Comparison of ENCODE assay signal across 9 mouse cellular contexts in the genomic region with DNA sequence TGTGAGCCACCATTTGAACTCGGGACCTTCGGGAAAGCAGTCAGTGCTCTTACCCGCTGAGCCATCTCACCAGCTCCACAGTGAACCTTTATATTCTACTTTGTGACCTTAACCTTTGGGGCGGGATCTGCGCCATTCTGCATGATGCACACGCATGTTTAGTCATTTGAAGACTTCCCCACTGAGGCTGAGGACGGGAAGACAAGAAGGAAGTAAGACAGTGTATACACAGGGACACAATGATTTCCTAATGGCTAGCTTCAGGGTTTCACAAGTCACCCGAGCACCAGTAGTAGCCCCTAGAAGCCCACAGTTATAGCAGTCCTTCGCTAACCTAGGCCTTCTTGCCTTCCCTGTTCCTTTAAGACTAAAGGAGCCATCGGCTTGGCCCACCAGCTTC. TPM values are rescaled to one million over a fixed set of nuclear protein-coding genes. Genes with fewer than 3 reads are reported as not detected.
A peak's percentile ranks its signal among the peaks of the same experiment; 100 is the strongest.
DNase-seq lines count a peak whose midpoint lies in the region; ATAC-seq and TF ChIP-seq lines count a peak whose summit lies in the region.
"Had no signal": no experiment of that assay in that cellular context is flagged by ENCODE, and none has a peak within 500 bp of the region (broad histone marks: within the 10 kb centered on the region; RNA-seq: fewer than 3 reads in every experiment).

No protein-coding gene starts in this region.

- H3K4me1 ChIP-seq in heart, embryonic 14.5 days (ENCODE audit: control insufficient read depth in 2 of 2, insufficient read depth in 2 of 2, low read length in 2 of 2): peaks cover 13 to 23% of the 10 kb centered on the region in 2 experiments
- H3K4me1 ChIP-seq in bone marrow, adult 2 months (ENCODE audit: control insufficient read depth, insufficient read depth, low read length): peaks cover 2% of the 10 kb centered on the region; the same call in 1 of the 2 replicates
- H3K4me1 ChIP-seq in hindbrain, embryonic 15.5 days (replicated peaks): peaks cover 24% of the 10 kb centered on the region
- H3K4me1 ChIP-seq in midbrain, embryonic 12.5 days: peaks cover 11% of the 10 kb centered on the region

- peak overlapping the region; percentile 90 for H3K9ac ChIP-seq in heart, embryonic 14.5 days (ENCODE audit: low read length)
- H3K9ac ChIP-seq in hindbrain, embryonic 15.5 days: peak overlapping the region; percentile 87
- H3K9ac ChIP-seq in midbrain, embryonic 12.5 days (replicated peaks): peak overlapping the region; percentile 66; the same call in 1 of the 2 replicates

- no peaks in the 10 kb centered on the region for H3K27me3 ChIP-seq in heart, embryonic 14.5 days (ENCODE audit: control insufficient read depth, insufficient read depth, low read length)
- H3K27me3 ChIP-seq in hindbrain, embryonic 15.5 days: no peaks in the 10 kb centered on the region
- no peaks in the 10 kb centered on the region for H3K27me3 ChIP-seq in midbrain, embryonic 12.5 days
- H3K27me3 ChIP-seq: Patski had no signal

- 80% methylated on average over 10 of the region's 10 CpGs for WGBS in heart, embryonic 14.5 days
- 51% methylated on average over 10 of the region's 10 CpGs for WGBS in bone marrow, adult 2 months
- 78% methylated on average over 10 of the region's 10 CpGs for WGBS in hindbrain, embryonic 15.5 days
- 81% methylated on average over 10 of the region's 10 CpGs for WGBS in midbrain, embryonic 12.5 days

- DNase-seq in heart, postnatal 25 days (ENCODE audit: low spot score): no peak
- no peak for DNase-seq in adipocyte (ENCODE audit: low spot score)
- no peak for DNase-seq in left cerebral cortex, postnatal 14 days (ENCODE audit: low spot score in 2 of 2)

- no peak for TF ChIP-seq POLR2A in bone marrow, adult 2 months (IDR thresholded peaks at IDR 0.05; ENCODE audit: borderline replicate concordance, control insufficient read depth, low read depth, low read length)

- no peaks in the 10 kb centered on the region for H3K9me3 ChIP-seq in heart, embryonic 14.5 days (ENCODE audit: control insufficient read depth, low read length)
- no peaks in the 10 kb centered on the region for H3K9me3 ChIP-seq in hindbrain, embryonic 15.5 days
- H3K9me3 ChIP-seq in midbrain, embryonic 12.5 days: no peaks in the 10 kb centered on the region

- no peak for TF ChIP-seq CTCF in bone marrow, adult 2 months (IDR thresholded peaks at IDR 0.05; ENCODE audit: control insufficient read depth, insufficient read depth, low read length)

- intact Hi-C loops in heart, postnatal 25 days (cut with DNase I): no loop called here
- intact Hi-C loops in left cerebral cortex, postnatal 14 days (cut with DNase I): no loop called here

- peaks cover 9% of the 10 kb centered on the region for H3K36me3 ChIP-seq in heart, embryonic 14.5 days (ENCODE audit: control insufficient read depth, insufficient read depth, low read length)
- peaks cover 5% of the 10 kb centered on the region; the same call in 1 of the 2 replicates for H3K36me3 ChIP-seq in hindbrain, embryonic 15.5 days
- peaks cover 7% of the 10 kb centered on the region for H3K36me3 ChIP-seq in midbrain, embryonic 12.5 days

- H3K27ac ChIP-seq in heart, embryonic 14.5 days (replicated peaks in 1 of 2; ENCODE audit: control insufficient read depth in 1 of 2, insufficient read depth in 1 of 2, low read depth in 2 of 2, low read length in 2 of 2): peak overlapping the region; percentile 38 to 64; a peak in 3 of 4 replicates
- peak overlapping the region; percentile 89 for H3K27ac ChIP-seq in bone marrow, adult 2 months (ENCODE audit: control insufficient read depth, insufficient read depth, low read depth, low read length, poor library complexity)
- H3K27ac ChIP-seq in hindbrain, embryonic 15.5 days (replicated peaks): peak overlapping the region; percentile 81
- H3K27ac ChIP-seq in midbrain, embryonic 12.5 days (replicated peaks): peak overlapping the region; percentile 11

- H3K4me3 ChIP-seq in heart, embryonic 14.5 days (ENCODE audit: control insufficient read depth in 1 of 2, insufficient read depth in 1 of 2, low read depth in 1 of 2, low read length in 2 of 2): peak overlapping the region; percentile 80 to 94
- peak overlapping the region; percentile 98 for H3K4me3 ChIP-seq in bone marrow, adult 2 months (replicated peaks; ENCODE audit: control insufficient read depth, low read depth, low read length)
- peak overlapping the region; percentile 88 for H3K4me3 ChIP-seq in hindbrain, embryonic 15.5 days
- peak overlapping the region; percentile 70 for H3K4me3 ChIP-seq in midbrain, embryonic 12.5 days

- ATAC-seq in heart, embryonic 14.5 days (ENCODE audit: insufficient number of reproducible peaks, insufficient read depth, low FRiP score, low read depth): no peak
- peak; percentile 24; the same call in 1 of the 2 replicates for ATAC-seq in hindbrain, embryonic 15.5 days (ENCODE audit: low FRiP score, low read depth)
- peak; percentile 10; the same call in 1 of the 2 replicates for ATAC-seq in midbrain, embryonic 12.5 days (ENCODE audit: low FRiP score, low read depth)
- no peak for ATAC-seq in CD4-positive, CD25-positive, alpha-beta regulatory T cell, adult 4 months

- peak overlapping the region; percentile 87 for H3K4me2 ChIP-seq in heart, embryonic 14.5 days (ENCODE audit: low read length)
- H3K4me2 ChIP-seq in hindbrain, embryonic 15.5 days: peak overlapping the region; percentile 84
- H3K4me2 ChIP-seq in midbrain, embryonic 12.5 days (replicated peaks): peak overlapping the region; percentile 91

RNA-seq across cellular contexts. Expression of a gene that starts 0.5 kb away (rescaled TPM):
- 91.6 and 96.7 TPM in 2 replicates for polyA plus RNA-seq in heart, embryonic 14.5 days (2014; fragmentation: Nextera tagmentation; extraction: Ambion mirVana)
- 10 to 100 TPM; 71.5 to 74.8 TPM for total RNA-seq in heart, postnatal 25 days (2021)
- 39.0 and 65.5 TPM in 2 replicates for polyA plus RNA-seq in bone marrow, adult 2 months (2011; ENCODE audit: insufficient read depth, insufficient read length, low replicate concordance, missing spikeins)
- 58.9 and 61.5 TPM in 2 replicates for polyA plus RNA-seq in hindbrain, embryonic 15.5 days (2015; fragmentation: Nextera tagmentation; extraction: Ambion mirVana)
- 52.7 and 54.1 TPM in 2 replicates for polyA plus RNA-seq in midbrain, embryonic 12.5 days (2016; fragmentation: Nextera tagmentation; extraction: Ambion mirVana)
- 100 to 1,000 TPM in 1 of 2 experiments, 10 to 100 TPM in 1; 73.7 to 104 TPM for polyA plus RNA-seq in CD4-positive, CD25-positive, alpha-beta regulatory T cell, adult 4 months (2017; shearing (Covaris generic))
- total RNA-seq in left cerebral cortex, postnatal 14 days (2021): 10 to 100 TPM; 28.3 to 30.9 TPM

RNA-seq across cellular contexts. Expression of a gene that starts 17.8 kb away (rescaled TPM):
- 16.8 and 19.0 TPM in 2 replicates for polyA plus RNA-seq in heart, embryonic 14.5 days (2014; fragmentation: Nextera tagmentation; extraction: Ambion mirVana)
- total RNA-seq in heart, postnatal 25 days (2021): 1 to 10 TPM; 1.8 to 2.5 TPM
- 4.7 and 11.0 TPM in 2 replicates for polyA plus RNA-seq in bone marrow, adult 2 months (2011; ENCODE audit: insufficient read depth, insufficient read length, low replicate concordance, missing spikeins)
- polyA plus RNA-seq in hindbrain, embryonic 15.5 days (2015; fragmentation: Nextera tagmentation; extraction: Ambion mirVana): 43.8 and 48.1 TPM in 2 replicates
- 32.1 and 32.8 TPM in 2 replicates for polyA plus RNA-seq in midbrain, embryonic 12.5 days (2016; fragmentation: Nextera tagmentation; extraction: Ambion mirVana)
- polyA plus RNA-seq in CD4-positive, CD25-positive, alpha-beta regulatory T cell, adult 4 months (2017; shearing (Covaris generic)): 10 to 100 TPM; 16.2 to 24.8 TPM
- total RNA-seq in left cerebral cortex, postnatal 14 days (2021): 10 to 100 TPM; 26.2 to 31.6 TPM

RNA-seq across cellular contexts. Expression of a gene that starts 25.2 kb away (rescaled TPM):
- 50.1 and 63.0 TPM in 2 replicates for polyA plus RNA-seq in heart, embryonic 14.5 days (2014; fragmentation: Nextera tagmentation; extraction: Ambion mirVana)
- total RNA-seq in heart, postnatal 25 days (2021): 10 to 100 TPM; 27.4 to 29.0 TPM
- polyA plus RNA-seq in bone marrow, adult 2 months (2011; ENCODE audit: insufficient read depth, insufficient read length, low replicate concordance, missing spikeins): 57.7 and 172 TPM in 2 replicates
- 63.5 and 72.8 TPM in 2 replicates for polyA plus RNA-seq in hindbrain, embryonic 15.5 days (2015; fragmentation: Nextera tagmentation; extraction: Ambion mirVana)
- polyA plus RNA-seq in midbrain, embryonic 12.5 days (2016; fragmentation: Nextera tagmentation; extraction: Ambion mirVana): 50.6 and 54.7 TPM in 2 replicates
- polyA plus RNA-seq in CD4-positive, CD25-positive, alpha-beta regulatory T cell, adult 4 months (2017; shearing (Covaris generic)): 10 to 100 TPM; 83.9 to 95.9 TPM
- total RNA-seq in left cerebral cortex, postnatal 14 days (2021): 10 to 100 TPM; 34.0 to 39.0 TPM

RNA-seq across cellular contexts. Expression of a gene that starts 26.7 kb away (rescaled TPM):
- polyA plus RNA-seq in heart, embryonic 14.5 days (2014; fragmentation: Nextera tagmentation; extraction: Ambion mirVana): 65.5 and 67.7 TPM in 2 replicates
- total RNA-seq in heart, postnatal 25 days (2021): 10 to 100 TPM; 34.6 to 37.6 TPM
- polyA plus RNA-seq in bone marrow, adult 2 months (2011; ENCODE audit: insufficient read depth, insufficient read length, low replicate concordance, missing spikeins): 34.8 and 42.1 TPM in 2 replicates
- 200 and 214 TPM in 2 replicates for polyA plus RNA-seq in hindbrain, embryonic 15.5 days (2015; fragmentation: Nextera tagmentation; extraction: Ambion mirVana)
- 162 and 163 TPM in 2 replicates for polyA plus RNA-seq in midbrain, embryonic 12.5 days (2016; fragmentation: Nextera tagmentation; extraction: Ambion mirVana)
- 10 to 100 TPM; 63.0 to 72.0 TPM for polyA plus RNA-seq in CD4-positive, CD25-positive, alpha-beta regulatory T cell, adult 4 months (2017; shearing (Covaris generic))
- 10 to 100 TPM; 82.2 to 91.6 TPM for total RNA-seq in left cerebral cortex, postnatal 14 days (2021)

RNA-seq across cellular contexts. Expression of a gene that starts 41.4 kb away (rescaled TPM):
- polyA plus RNA-seq in heart, embryonic 14.5 days (2014; fragmentation: Nextera tagmentation; extraction: Ambion mirVana): 39.4 and 40.2 TPM in 2 replicates
- 10 to 100 TPM; 16.0 to 18.0 TPM for total RNA-seq in heart, postnatal 25 days (2021)
- 48.2 and 49.8 TPM in 2 replicates for polyA plus RNA-seq in bone marrow, adult 2 months (2011; ENCODE audit: insufficient read depth, insufficient read length, low replicate concordance, missing spikeins)
- polyA plus RNA-seq in hindbrain, embryonic 15.5 days (2015; fragmentation: Nextera tagmentation; extraction: Ambion mirVana): 63.6 and 66.4 TPM in 2 replicates
- polyA plus RNA-seq in midbrain, embryonic 12.5 days (2016; fragmentation: Nextera tagmentation; extraction: Ambion mirVana): 56.0 and 58.3 TPM in 2 replicates
- 1 to 10 TPM; 9.3 to 9.7 TPM for polyA plus RNA-seq in CD4-positive, CD25-positive, alpha-beta regulatory T cell, adult 4 months (2017; shearing (Covaris generic))
- total RNA-seq in left cerebral cortex, postnatal 14 days (2021): 10 to 100 TPM; 71.5 to 72.5 TPM

Comparison
In these comparisons a context has a peak if more than half of its experiments do, and no peak if none do; other contexts are left out.
1. ATAC-seq: peak in hindbrain, embryonic 15.5 days (single experiment) and midbrain, embryonic 12.5 days (single experiment); none in heart, embryonic 14.5 days (single experiment) and CD4-positive, CD25-positive, alpha-beta regulatory T cell, adult 4 months (single experiment).
2. H3K27ac ChIP-seq: peak in every context shown above with its lines; median percentile 89 in bone marrow, adult 2 months; 81 in hindbrain, embryonic 15.5 days; 51 in heart, embryonic 14.5 days; 11 in midbrain, embryonic 12.5 days.
3. Peak in every context shown above with its lines, with median percentiles within 50 percentile points of each other: H3K4me2 ChIP-seq, H3K4me3 ChIP-seq and H3K9ac ChIP-seq.